Mouse (Mus musculus) midbrain, embryonic 12.5 days (tissue): ENCODE data around the gene Gm48551. TPM values are rescaled to one million over a fixed set of nuclear protein-coding genes. Genes with fewer than 3 reads are reported as not detected.

Experiments used
- ATAC-seq: fragments of 200-750 bp; cut with Nextera tagmentation; 2 replicates; pipeline ENCODE4 v1.8.0; 2017; ENCODE audit warnings: low read depth, moderate TSS enrichment, moderate library complexity; ENCODE audit not compliant: low FRiP score
- H3K27ac ChIP-seq: fragments of 300-500 bp; sonication (generic); replicated peaks from 2 replicates; pipeline ENCODE4 v1.5.1; 2016; ENCODE audit warnings: mild to moderate bottlenecking
- H3K27me3 ChIP-seq: fragments of 300-500 bp; sonication (generic); 2 replicates; pipeline ENCODE4 v1.6.1; 2016; ENCODE audit warnings: mild to moderate bottlenecking
- H3K36me3 ChIP-seq: fragments of 300-500 bp; sonication (generic); 2 replicates; pipeline ENCODE4 v1.6.1; 2016
- H3K4me1 ChIP-seq: fragments of 300-500 bp; sonication (generic); 2 replicates; pipeline ENCODE4 v1.6.1; 2016
- H3K4me2 ChIP-seq: fragments of 300-500 bp; sonication (generic); replicated peaks from 2 replicates; pipeline ENCODE4 v1.6.1; 2016; ENCODE audit warnings: mild to moderate bottlenecking, moderate library complexity
- H3K4me3 ChIP-seq: fragments of 300-500 bp; sonication (generic); 2 replicates; pipeline ENCODE4 v1.5.1; 2016; ENCODE audit warnings: mild to moderate bottlenecking
- H3K9ac ChIP-seq: fragments of 300-500 bp; sonication (generic); replicated peaks from 2 replicates; pipeline ENCODE4 v1.6.1; 2016; ENCODE audit warnings: mild to moderate bottlenecking, moderate library complexity
- H3K9me3 ChIP-seq: fragments of 300-500 bp; sonication (generic); 2 replicates; pipeline ENCODE4 v1.6.1; 2016; ENCODE audit warnings: mild to moderate bottlenecking
- WGBS: fragments of 180-500 bp; shearing (Covaris S2); methylation state at CpG from one replicate; pipeline ENCODE4 v1.1.7; 2016; 5-methylcytosine and 5-hydroxymethylcytosine counted together
- polyA plus RNA-seq: library from polyadenylated mRNA; unstranded; fragments of >200 nt; fragmentation: Nextera tagmentation; extraction: Ambion mirVana; gene quantifications from 2 replicates; pipeline ENCODE4 v1.2.1, GENCODE M21; 2016

Gene Gm48551
- polyA plus RNA-seq, 1 experiment from 2014 or later: 4.2 TPM

- Histone ChIP-seq H3K9me3 (no peaks in the 10 kb centered on the region), H3K4me2 (no peak overlapping the region), H3K9ac (no peak overlapping the region), H3K36me3 (peaks cover 15% of the 10 kb centered on the region; the same call in 1 of the 2 replicates), H3K4me3 (no peak overlapping the region), H3K4me1 (peaks cover 56% of the 10 kb centered on the region), H3K27ac (peak overlapping the region; percentile 92), H3K27me3 (peaks cover 57% of the 10 kb centered on the region)
- peak; percentile 1; the same call in 1 of the 2 replicates for ATAC-seq
- WGBS: 29% methylated on average over 10 of the region's 10 CpGs
Measured at GRCm38 (mm10) chr10:81401205-81401520, 16.9 kb downstream of the Gm48551 start.

- Histone ChIP-seq H3K9me3 (no peaks in the 10 kb centered on the region), H3K27ac (peak overlapping the region; percentile 92), H3K36me3 (peaks cover 15% of the 10 kb centered on the region; the same call in 1 of the 2 replicates), H3K9ac (peak overlapping the region; percentile 37), H3K4me3 (peak overlapping the region; percentile 17; the same call in 1 of the 2 replicates), H3K27me3 (peaks cover 62% of the 10 kb centered on the region), H3K4me1 (peaks cover 59% of the 10 kb centered on the region), H3K4me2 (peak overlapping the region; percentile 40)
- 4% methylated on average over 18 of the region's 18 CpGs for WGBS
- peak; percentile 83 for ATAC-seq
Measured at GRCm38 (mm10) chr10:81401521-81402226, 17.4 kb downstream of the Gm48551 start.

- H3K4me2 ChIP-seq: peak overlapping the region; percentile 40
- H3K4me1 ChIP-seq: peaks cover 61% of the 10 kb centered on the region
- peak overlapping the region; percentile 17; the same call in 1 of the 2 replicates for H3K4me3 ChIP-seq
- H3K27me3 ChIP-seq: peaks cover 68% of the 10 kb centered on the region
- H3K36me3 ChIP-seq: peaks cover 15% of the 10 kb centered on the region; the same call in 1 of the 2 replicates
- no peaks in the 10 kb centered on the region for H3K9me3 ChIP-seq
- H3K9ac ChIP-seq: peak overlapping the region; percentile 37
- 10% methylated on average over 7 of the region's 7 CpGs for WGBS
- ATAC-seq: no peak; the same call in 1 of the 2 replicates
- peak overlapping the region; percentile 92 for H3K27ac ChIP-seq
Measured at GRCm38 (mm10) chr10:81402227-81402765, 18.0 kb downstream of the Gm48551 start.

GRCm38 (mm10) chr10:81403511-81403910 lies 19.2 kb downstream of the Gm48551 start:
- Histone ChIP-seq H3K4me1 (peaks cover 69% of the 10 kb centered on the region), H3K9me3 (no peaks in the 10 kb centered on the region), H3K9ac (0 out of 2 replicates have a peak overlapping the region, but pooled peaks have one; percentile 37), H3K4me2 (peak overlapping the region; percentile 40; the same call in 1 of the 2 replicates), H3K4me3 (no peak overlapping the region), H3K27me3 (peaks cover 71% of the 10 kb centered on the region), H3K27ac (peak overlapping the region; percentile 92), H3K36me3 (peaks cover 15% of the 10 kb centered on the region; the same call in 1 of the 2 replicates)
- ATAC-seq: peak; percentile 13
- WGBS: 36% methylated on average over 10 of the region's 10 CpGs

GRCm38 (mm10) chr10:81404082-81404481 lies 19.8 kb downstream of the Gm48551 start:
- Histone ChIP-seq H3K4me3 (no peak overlapping the region), H3K36me3 (peaks cover 15% of the 10 kb centered on the region; the same call in 1 of the 2 replicates), H3K9me3 (no peaks in the 10 kb centered on the region), H3K27me3 (peaks cover 76% of the 10 kb centered on the region), H3K9ac (no peak overlapping the region), H3K27ac (no peak overlapping the region), H3K4me2 (no peak overlapping the region), H3K4me1 (peaks cover 74% of the 10 kb centered on the region)
- 11% methylated on average over 9 of the region's 9 CpGs for WGBS
- ATAC-seq: no peak

GRCm38 (mm10) chr10:81404720-81405119 lies 20.5 kb downstream of the Gm48551 start:
- 61% methylated on average over 18 of the region's 18 CpGs for WGBS
- Histone ChIP-seq H3K9ac (no peak overlapping the region), H3K36me3 (peaks cover 8% of the 10 kb centered on the region; the same call in 1 of the 2 replicates), H3K4me1 (peaks cover 74% of the 10 kb centered on the region), H3K9me3 (no peaks in the 10 kb centered on the region), H3K4me2 (no peak overlapping the region), H3K27ac (no peak overlapping the region), H3K4me3 (no peak overlapping the region), H3K27me3 (peaks cover 70% of the 10 kb centered on the region)
- no peak for ATAC-seq

GRCm38 (mm10) chr10:81405588-81406201 lies 21.4 kb downstream of the Gm48551 start:
- WGBS: 43% methylated on average over 13 of the region's 13 CpGs
- no peak overlapping the region for H3K4me3 ChIP-seq
- H3K27me3 ChIP-seq: peaks cover 60% of the 10 kb centered on the region
- no peak overlapping the region for H3K4me2 ChIP-seq
- H3K27ac ChIP-seq: no peak overlapping the region
- H3K9ac ChIP-seq: no peak overlapping the region
- no peak for ATAC-seq
- peaks cover 70% of the 10 kb centered on the region for H3K4me1 ChIP-seq
- 0 out of 2 replicates have a peak, but pooled peaks cover 3% of the 10 kb centered on the region for H3K36me3 ChIP-seq
- no peaks in the 10 kb centered on the region for H3K9me3 ChIP-seq

- H3K9me3 ChIP-seq: no peaks in the 10 kb centered on the region
- H3K27me3 ChIP-seq: peaks cover 60% of the 10 kb centered on the region
- ATAC-seq: no peak
- no peak overlapping the region for H3K9ac ChIP-seq
- peaks cover 67% of the 10 kb centered on the region for H3K4me1 ChIP-seq
- H3K4me2 ChIP-seq: peak overlapping the region; percentile 33
- H3K27ac ChIP-seq: no peak overlapping the region
- peak overlapping the region; percentile 18; the same call in 1 of the 2 replicates for H3K4me3 ChIP-seq
- 21% methylated on average over 24 of the region's 24 CpGs for WGBS
- H3K36me3 ChIP-seq: 0 out of 2 replicates have a peak, but pooled peaks cover 3% of the 10 kb centered on the region
Measured at GRCm38 (mm10) chr10:81406504-81407440, 22.5 kb downstream of the Gm48551 start.

GRCm38 (mm10) chr10:81407539-81408423 lies 23.5 kb downstream of the Gm48551 start:
- ATAC-seq: no peak
- H3K9me3 ChIP-seq: no peaks in the 10 kb centered on the region
- H3K4me1 ChIP-seq: peaks cover 67% of the 10 kb centered on the region
- H3K36me3 ChIP-seq: 0 out of 2 replicates have a peak, but pooled peaks cover 3% of the 10 kb centered on the region
- no peak overlapping the region for H3K9ac ChIP-seq
- H3K27me3 ChIP-seq: peaks cover 60% of the 10 kb centered on the region
- H3K27ac ChIP-seq: no peak overlapping the region; the same call in 1 of the 2 replicates
- H3K4me3 ChIP-seq: peak overlapping the region; percentile 18; the same call in 1 of the 2 replicates
- H3K4me2 ChIP-seq: peak overlapping the region; percentile 33
- 24% methylated on average over 31 of the region's 31 CpGs for WGBS

- Histone ChIP-seq H3K4me2 (no peak overlapping the region), H3K4me1 (peaks cover 64% of the 10 kb centered on the region), H3K27ac (no peak overlapping the region), H3K4me3 (no peak overlapping the region), H3K9me3 (no peaks in the 10 kb centered on the region), H3K36me3 (0 out of 2 replicates have a peak, but pooled peaks cover 3% of the 10 kb centered on the region), H3K27me3 (peaks cover 56% of the 10 kb centered on the region), H3K9ac (no peak overlapping the region)
- 47% methylated on average over 13 of the region's 13 CpGs for WGBS
- no peak for ATAC-seq
Measured at GRCm38 (mm10) chr10:81408424-81408729, 24.1 kb downstream of the Gm48551 start.
